Mouse (Mus musculus) G1E-ER4 (cell line): Measurements from ENCODE around the gene Arid1b. TPM values are rescaled to one million over a fixed set of nuclear protein-coding genes. Genes with fewer than 3 reads are reported as not detected.

Experiments used
- GATA1 ChIP-seq: IDR thresholded peaks from one replicate; pipeline ENCODE4 v1.8.0; 2012; ENCODE audit warnings: low read length, inconsistent platforms
- polyA plus RNA-seq: library from polyadenylated mRNA; stranded (reverse); fragments of >175 nt; gene quantifications from 2 replicates; pipeline ENCODE4 v1.2.3, GENCODE M21; 2012

Gene Arid1b
- polyA plus RNA-seq, 1 experiment = 37.7 TPM

DNA sequence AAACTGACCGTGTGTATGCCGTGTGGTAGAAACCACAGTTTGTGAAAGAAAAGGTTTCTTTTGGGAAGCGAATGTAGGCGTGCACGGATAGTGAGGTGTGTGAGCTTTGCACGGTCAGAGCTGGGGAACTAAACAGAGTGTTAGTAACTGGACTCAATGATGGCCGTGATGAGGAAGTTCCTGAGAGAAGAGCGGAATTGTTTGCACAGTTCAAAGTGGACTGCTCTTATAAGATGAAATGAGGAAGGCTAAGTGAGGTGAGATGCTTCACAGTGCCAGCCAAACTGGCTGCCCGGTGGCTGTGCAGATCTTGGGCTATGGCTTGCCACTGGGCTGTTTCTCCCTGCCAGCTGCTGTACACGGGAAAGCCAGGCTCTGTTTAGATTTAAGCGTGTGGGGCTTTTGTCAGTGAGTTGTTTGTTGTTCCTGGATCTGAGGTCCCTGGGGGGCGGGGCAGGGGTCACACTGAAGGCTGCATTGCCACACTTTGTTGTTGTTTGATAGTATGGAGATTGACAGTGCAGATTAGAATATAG lies 86.8 kb downstream of the Arid1b start:
- TF ChIP-seq GATA1 = no peak

DNA sequence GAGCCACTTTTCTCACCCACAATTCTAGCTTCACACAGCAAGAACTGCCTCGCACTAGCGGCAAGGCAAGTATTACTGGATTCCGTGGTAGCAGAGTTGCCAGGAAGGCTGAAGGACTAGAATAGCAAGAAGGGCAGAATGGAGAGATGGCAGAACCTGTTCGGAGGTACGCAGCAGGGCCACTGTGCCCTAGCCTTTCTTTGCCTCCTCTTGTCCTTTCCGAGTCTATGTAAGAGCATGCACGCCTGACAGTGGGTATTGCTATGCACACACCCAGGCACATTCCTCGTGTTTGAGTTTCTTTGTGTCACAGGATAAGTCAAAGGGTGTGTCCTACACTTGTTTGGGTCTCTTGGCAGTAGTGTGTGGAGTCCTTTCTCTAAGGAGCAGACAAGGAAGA lies 88.1 kb downstream of the Arid1b start:
- no peak for TF ChIP-seq GATA1

DNA sequence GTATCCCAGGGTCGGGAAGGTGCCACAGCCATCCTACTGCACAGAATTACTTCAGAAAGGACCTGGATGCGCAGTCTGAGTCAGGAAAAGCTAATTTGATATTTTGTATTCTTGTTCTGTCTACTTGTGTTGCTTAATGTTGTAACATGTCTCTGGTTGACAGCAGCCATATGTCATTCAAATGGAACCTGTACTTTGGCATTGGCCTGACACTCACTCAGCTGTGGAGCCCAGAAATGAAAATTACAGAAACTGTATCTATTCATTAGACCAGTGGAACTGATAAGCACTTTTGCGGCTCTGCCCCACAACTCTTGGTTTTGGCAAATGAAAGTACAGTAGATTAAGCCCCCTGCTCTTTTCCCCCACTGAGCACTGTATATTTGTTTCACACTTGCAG lies 89.4 kb downstream of the Arid1b start:
- no peak for TF ChIP-seq GATA1

DNA sequence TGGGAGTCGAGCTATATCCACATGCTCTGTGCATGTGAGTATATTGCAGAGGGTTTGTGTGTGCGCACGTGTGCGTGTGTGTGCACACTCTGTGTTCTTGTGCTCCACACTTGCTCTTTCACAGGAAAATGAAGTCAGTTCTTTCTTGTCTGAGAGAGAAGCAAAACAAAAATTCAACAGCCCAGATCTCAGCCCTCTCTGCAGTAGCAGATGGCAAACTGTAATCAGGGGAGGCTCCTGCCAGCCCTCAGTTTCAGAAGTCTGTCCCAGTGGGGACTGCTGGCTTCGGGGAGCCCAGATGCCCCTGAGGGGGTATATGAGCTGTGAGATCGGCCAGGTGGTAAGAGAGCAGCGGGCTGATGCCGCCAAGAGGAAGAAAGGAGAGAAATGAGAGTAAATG lies 90.0 kb downstream of the Arid1b start:
- no peak for TF ChIP-seq GATA1

DNA sequence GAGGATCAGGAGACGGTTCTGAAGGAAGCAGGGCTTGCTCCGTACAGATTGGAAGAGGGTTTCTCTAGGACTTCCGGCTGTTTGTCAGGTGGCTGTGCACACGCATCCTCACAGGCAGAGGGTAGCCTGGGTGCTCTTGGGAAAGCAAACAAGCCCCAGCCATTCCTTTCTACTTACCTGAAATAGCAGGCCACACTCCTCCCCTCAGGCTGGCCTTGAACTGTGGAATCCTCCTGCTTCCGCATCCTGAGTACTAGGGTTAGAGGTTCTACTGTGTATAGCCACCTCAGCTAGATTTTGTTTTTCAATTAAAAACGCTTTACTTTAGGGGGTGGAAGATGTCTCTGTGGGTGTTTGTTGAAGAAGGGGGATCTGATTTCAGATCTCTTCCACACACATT lies 90.9 kb downstream of the Arid1b start:
- no peak for TF ChIP-seq GATA1

DNA sequence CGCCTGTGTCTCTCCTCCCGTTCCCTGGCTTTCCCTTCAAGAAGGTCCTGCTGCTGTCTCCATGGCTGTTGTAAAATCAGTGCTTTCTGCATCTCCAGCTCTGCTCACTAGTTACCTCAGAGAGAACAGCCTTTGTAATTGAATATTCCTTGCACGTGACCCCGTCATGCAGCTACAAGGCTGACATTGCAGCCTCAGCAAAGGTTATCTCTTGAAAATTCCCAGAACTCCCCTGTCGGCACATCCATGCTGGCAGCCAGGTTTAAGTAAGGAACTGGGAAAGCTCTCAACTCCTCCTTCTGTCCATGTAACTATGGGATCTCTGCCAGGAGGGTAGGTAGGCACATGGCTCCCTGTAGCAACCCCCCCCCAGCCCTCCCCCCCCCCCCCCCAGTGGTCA lies 91.8 kb downstream of the Arid1b start:
- no peak for TF ChIP-seq GATA1

DNA sequence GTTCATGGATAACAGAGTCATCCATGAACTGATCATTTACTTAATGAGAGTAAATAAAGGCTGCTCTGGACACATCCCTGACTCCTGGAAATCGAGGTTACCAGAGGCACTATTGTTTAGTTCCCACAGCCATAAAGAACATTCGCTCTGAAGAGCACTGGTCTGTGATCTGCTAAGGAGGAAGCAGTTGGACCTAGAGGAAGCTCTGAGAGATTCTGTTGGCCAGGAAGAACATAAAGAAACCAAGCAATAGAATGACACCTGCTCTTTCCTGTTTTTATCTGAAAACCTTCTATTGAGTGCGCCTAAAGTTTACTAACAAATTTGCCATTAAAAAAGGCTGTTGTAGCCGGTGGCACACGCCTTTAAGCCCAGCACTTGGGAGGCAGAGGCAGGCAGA lies 94.7 kb downstream of the Arid1b start:
- no peak for TF ChIP-seq GATA1

DNA sequence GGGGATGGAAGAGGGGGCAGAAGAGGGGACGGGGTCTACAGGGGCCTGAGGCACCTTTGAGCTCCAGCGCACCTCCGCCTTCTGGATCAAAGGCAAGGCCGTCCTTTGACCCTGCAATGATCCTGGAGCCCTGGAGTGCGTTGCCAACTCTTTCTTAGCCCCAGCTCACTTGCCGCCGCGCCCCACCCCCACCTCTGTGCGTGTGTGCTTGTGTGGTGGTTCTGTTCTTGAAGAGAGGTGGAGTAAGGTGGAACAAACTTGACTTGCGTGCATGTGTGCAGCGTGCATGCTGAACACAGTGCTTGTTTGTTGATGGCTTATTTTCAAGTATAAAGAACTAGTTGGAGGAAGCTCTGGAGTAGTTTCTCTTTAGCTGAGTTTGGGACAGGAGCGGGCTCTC lies 95.4 kb downstream of the Arid1b start:
- no peak for TF ChIP-seq GATA1

DNA sequence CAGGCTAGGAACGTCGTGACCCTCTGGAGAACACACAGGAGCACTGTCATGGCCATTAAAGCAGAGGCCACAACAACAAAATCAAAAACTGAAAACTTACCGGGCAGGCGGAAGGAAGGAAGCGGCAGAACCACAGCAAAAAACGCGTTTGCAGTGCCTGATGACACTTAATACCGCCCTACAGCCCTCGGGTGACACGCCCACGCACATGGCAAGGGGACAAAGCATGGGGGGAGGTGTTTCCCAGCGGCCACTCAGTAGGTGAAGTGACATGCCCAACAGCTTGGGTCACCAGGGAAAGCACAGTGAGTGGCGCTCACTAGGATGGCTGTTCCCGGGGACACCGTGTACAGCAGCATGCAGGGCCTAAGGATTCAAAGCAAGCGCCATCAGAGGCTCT lies 97.4 kb downstream of the Arid1b start:
- TF ChIP-seq GATA1 = no peak

DNA sequence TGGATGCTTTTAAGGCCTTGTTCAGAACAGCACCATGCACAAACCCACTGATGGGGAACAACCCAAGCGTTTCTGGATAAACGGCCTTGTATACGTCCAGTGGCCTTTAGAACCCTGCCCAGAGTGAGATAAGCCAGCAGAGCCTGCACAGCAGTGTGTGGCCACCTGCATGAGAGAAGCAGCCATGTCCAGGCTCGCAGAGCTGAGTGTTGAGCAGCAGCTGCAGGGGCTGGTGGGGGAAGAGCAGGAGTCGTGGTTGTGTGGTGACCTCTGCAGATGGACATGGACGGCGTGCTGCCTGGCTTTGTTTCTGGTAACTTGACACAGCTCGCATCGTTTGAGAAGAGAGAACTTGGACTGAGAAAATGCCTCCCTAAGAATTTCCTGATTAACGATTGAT lies 97.8 kb downstream of the Arid1b start:
- TF ChIP-seq GATA1 = no peak

DNA sequence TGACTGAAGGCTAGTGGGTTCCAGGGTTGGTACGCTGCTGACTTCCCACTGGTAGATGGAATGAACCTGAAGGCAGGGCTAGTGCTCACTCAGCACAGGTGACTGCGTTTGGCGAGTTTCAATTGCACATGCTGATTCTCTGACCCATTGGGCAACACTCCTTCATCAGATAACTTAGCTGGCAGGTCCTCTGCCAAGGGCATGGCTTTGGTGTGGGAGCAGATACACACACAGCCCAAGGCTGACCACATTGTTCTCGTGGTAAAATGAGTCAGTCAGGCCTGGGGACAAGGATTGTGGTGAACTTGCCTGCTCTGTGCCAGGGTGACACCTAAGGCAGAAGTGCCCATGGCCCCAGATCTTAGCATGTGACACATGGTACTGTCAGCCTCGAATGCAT lies 100.5 kb downstream of the Arid1b start:
- no peak for TF ChIP-seq GATA1

DNA sequence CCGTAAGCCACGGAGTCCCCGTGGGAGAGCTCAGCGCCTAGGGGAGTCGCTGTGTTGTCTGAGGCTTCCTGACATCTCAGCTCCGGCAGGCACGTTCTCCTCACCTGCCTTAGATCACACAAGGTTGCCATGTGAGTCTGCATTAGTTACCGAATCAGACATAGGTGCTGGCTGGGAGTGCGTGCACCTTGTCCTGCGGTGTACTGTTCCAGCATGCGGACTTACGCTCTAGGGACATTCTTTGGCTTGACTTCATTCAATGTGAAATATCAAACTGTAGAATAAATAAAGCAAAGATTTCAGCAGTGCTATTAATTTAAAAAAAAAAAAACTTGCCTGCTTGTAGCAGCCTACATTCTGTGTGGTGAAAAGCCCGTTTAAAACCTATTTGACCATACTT lies 101.6 kb downstream of the Arid1b start:
- no peak for TF ChIP-seq GATA1

DNA sequence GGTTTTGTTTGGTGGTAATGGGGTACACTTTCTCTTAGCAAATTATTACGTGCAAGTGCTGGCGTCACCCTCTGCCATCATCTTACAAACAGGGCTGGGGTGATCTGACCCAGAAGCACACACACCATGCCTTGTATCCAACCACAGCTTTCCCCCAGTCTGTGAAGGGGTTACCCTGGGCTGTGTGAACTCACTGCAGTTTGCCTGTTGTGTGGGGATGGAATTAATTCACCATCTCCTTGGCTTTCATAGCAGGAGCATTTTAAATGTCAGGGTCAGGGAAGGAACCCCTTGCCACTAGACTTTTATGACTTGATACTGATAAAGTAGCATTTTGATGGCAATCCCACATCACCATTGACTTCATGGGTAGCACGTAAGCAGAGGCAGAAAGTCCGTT lies 102.9 kb downstream of the Arid1b start:
- no peak for TF ChIP-seq GATA1

DNA sequence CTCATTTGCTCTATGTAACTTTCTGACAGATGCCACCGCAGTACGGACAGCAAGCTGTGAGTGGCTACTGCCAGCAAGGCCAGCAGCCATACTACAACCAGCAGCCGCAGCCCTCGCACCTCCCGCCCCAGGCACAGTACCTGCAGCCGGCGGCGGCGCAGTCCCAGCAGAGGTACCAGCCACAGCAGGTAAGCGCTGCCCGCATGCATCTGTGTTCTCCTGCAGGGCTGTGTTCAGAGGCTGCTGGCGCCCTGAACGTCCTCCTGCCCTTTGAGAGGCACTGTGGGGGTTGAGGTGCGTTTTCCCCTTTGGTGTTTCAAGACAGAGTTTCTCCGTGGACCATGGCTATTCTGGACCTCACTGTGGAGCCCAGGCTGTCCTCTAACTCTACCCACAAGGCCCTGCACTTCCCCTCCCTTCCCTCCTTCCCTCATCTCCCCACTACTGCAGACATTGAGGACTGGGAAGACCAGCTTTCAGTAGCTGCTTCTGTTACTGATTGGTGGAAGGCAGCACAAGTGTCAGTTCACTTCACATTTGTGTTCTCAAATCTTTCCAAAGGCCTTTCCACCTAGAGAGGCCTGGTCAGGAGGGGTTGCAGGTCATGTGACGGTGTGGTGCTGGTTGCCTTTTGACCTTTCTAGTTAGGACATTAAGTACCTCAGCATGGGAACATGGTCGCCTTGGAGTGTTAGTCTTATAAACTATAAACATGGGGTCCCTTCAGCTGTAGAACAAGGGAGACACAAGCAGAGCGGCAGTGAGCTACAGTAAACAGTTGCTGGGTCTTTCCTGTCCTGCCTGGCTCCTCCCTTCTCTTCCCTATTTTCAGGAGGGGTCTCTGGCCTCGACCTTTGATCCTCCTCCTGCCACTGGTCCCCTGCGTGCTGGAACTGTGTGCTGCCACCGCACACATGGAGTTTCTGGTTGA lies 103.7 kb downstream of the Arid1b start:
- no peak for TF ChIP-seq GATA1

DNA sequence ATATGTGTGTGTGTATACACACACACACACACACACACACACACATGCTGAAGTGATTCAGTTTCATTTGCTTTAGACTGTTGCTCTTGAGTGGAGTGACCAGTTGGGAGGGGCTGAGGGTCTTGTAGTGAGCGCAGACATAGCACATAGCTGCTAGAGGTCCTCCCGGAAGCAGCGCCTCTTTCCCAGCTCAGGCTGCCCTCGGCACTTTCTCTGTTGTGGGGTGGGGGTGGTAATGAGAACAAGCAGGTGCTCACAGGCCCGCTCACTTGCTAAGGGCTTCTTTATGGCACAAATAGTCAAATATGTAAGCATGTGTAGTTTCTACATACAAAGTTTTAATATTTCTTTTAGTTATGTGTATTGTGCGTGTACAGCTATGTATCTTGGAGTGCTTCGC lies 104.6 kb downstream of the Arid1b start:
- no peak for TF ChIP-seq GATA1

DNA sequence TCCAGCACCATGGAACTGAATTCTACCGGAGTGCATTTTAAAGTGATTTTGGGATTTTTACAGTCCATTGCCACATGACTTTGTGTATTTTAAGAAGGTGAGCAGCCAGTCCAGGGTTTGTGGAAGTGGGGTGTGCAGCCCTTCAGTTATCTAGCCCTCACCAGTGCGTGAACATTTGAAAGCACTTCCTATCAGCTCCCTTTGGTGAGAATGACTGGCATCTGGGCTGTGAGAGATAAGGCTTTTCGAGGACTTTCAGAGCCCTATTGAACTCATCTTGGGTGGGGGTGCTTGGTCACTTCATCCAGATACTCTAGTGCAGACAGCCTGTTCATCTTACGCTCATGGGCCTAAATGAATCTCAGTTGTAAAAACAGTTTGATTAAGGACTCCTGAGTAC lies 105.1 kb downstream of the Arid1b start:
- TF ChIP-seq GATA1 = peak; percentile 95

DNA sequence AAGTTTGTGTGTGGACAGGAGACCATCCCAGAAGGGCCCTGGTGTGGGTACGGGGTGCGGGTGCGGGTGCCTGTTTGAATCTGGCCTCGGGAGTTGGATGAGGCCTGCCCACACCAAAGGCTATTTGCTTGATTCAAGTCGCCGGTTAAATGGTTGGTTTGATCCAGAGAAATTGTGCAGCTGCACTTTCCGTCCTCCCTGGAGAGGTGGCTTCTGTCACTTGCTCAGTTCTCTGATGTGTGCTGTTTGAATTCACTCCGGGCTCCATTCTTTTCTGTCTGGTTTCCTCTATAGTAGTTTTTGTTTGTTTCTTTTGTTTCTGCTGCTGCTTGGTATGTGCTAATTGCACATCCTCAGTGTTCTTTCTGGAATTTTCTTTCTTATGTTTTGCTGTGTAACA lies 107.0 kb downstream of the Arid1b start:
- TF ChIP-seq GATA1 = no peak
